Mouse (Mus musculus): Measurements from ENCODE around the gene Cryba1. TPM values are rescaled to one million over a fixed set of nuclear protein-coding genes. Genes with fewer than 3 reads are reported as not detected.

Gene Cryba1
- polyA plus RNA-seq, 1 experiment from 2014 or later = not detected

DNA sequence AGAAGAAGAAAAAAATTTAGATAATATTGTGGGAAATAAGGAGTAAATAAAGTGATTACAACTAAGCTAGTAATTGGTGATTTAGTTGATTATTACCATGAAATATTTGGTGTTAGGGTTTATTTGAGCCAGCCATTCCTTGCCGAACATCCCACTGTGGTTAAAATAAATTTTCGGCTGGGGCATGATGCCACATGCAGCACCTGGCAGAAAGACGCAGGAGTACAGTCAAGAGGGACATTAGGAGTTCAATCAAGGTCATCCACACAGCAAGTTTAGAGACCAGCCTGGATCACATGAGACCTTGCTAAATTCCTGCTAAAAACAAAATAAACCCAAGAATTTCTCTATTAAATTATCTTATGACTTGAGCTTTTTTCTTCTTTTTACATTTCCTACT is 16.0 kb downstream of the Cryba1 start:
- 61% methylated on average over 3 of the region's 3 CpGs for WGBS
- Histone ChIP-seq H3K9me3 (no peaks in the 10 kb centered on the region), H3K27ac (no peak overlapping the region), H3K4me3 (no peak overlapping the region), H3K4me2 (no peak overlapping the region), H3K27me3 (no peaks in the 10 kb centered on the region), H3K36me3 (peaks cover 26% of the 10 kb centered on the region), H3K4me1 (no peaks in the 10 kb centered on the region), H3K9ac (no peak overlapping the region)
- ATAC-seq (ENCODE audit: insufficient number of reproducible peaks, low FRiP score, low TSS enrichment, low read depth) = no peak

DNA sequence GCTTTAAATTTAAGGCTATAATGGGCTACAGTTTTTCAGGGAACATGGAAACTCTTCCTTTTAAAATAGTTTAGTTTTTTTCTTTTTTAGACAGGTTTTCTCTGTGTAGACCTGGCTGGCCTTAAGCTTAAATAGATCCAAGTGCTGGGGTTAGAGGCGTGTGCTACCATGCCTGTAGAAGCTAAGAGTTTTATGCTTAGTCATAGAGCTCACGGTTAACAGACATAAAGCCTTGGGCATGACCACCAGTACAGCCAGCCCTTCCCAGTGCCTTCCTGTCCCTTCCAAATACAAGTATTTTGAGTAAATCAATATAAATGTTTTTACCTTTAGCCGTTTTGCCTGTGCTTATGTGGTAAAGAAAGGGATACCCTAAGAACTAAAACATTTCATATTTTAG is 19.2 kb downstream of the Cryba1 start:
- Histone ChIP-seq H3K4me2 (no peak overlapping the region), H3K4me1 (no peaks in the 10 kb centered on the region), H3K9me3 (no peaks in the 10 kb centered on the region), H3K27ac (no peak overlapping the region), H3K4me3 (no peak overlapping the region), H3K36me3 (peaks cover 39% of the 10 kb centered on the region), H3K27me3 (no peaks in the 10 kb centered on the region), H3K9ac (no peak overlapping the region)
- ATAC-seq (ENCODE audit: insufficient number of reproducible peaks, low FRiP score, low TSS enrichment, low read depth) = no peak
- WGBS = 92% methylated on average over 3 of the region's 3 CpGs

DNA sequence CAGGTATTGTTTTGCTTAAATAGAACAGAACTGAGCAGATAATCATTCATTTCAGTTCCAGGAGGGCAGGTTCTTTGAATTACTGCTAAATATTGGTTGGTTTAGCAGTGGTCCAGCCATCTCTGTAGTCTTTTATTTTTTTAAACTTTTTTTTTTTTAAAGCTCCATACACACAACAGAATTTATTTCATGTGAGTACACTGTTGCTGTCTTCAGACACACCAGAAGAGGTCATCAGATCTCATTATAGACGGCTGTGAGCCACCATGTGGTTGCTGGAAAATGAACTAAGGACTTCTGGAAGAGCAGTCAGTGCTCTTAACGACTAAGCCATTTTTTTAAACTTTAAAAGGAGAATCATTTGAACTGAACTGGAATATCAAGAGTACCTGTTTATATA is 27.9 kb downstream of the Cryba1 start:
- 56% methylated on average over 2 of the region's 2 CpGs for WGBS
- ATAC-seq (ENCODE audit: insufficient number of reproducible peaks, low FRiP score, low TSS enrichment, low read depth) = no peak
- H3K27ac ChIP-seq = no peak overlapping the region
- peaks cover 46% of the 10 kb centered on the region for H3K36me3 ChIP-seq
- H3K9me3 ChIP-seq = no peaks in the 10 kb centered on the region
- no peaks in the 10 kb centered on the region for H3K27me3 ChIP-seq
- 0 out of 2 replicates have a peak, but pooled peaks cover 3% of the 10 kb centered on the region for H3K4me1 ChIP-seq
- H3K9ac ChIP-seq = no peak overlapping the region
- H3K4me2 ChIP-seq = no peak overlapping the region
- H3K4me3 ChIP-seq = no peak overlapping the region

DNA sequence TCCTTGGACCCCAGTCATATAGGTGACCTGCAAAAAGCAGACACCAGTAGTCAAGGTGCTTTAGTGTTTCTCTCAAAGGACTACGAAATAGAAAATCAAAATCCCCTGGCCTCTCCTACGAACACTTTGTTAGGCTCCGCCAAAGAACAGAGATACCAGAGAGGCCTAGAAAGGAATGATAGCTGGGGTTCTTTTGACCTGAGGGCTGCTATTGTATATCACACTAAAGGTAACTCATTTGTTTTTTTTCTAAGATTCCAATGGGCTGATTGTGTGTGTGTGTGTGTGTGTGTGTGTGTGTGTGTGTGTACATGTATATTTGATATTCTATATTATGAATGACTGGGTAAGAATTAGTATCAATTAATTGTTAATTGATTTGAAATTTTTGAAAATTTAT is 32.1 kb downstream of the Cryba1 start:
- no peak overlapping the region for H3K4me3 ChIP-seq
- ATAC-seq (ENCODE audit: insufficient number of reproducible peaks, low FRiP score, low TSS enrichment, low read depth) = no peak
- H3K27ac ChIP-seq = no peak overlapping the region
- 94% methylated on average over 3 of the region's 3 CpGs for WGBS
- no peak overlapping the region for H3K9ac ChIP-seq
- H3K4me1 ChIP-seq = peaks cover 8% of the 10 kb centered on the region
- peaks cover 43% of the 10 kb centered on the region for H3K36me3 ChIP-seq
- H3K9me3 ChIP-seq = no peaks in the 10 kb centered on the region
- no peaks in the 10 kb centered on the region for H3K27me3 ChIP-seq
- H3K4me2 ChIP-seq = no peak overlapping the region

DNA sequence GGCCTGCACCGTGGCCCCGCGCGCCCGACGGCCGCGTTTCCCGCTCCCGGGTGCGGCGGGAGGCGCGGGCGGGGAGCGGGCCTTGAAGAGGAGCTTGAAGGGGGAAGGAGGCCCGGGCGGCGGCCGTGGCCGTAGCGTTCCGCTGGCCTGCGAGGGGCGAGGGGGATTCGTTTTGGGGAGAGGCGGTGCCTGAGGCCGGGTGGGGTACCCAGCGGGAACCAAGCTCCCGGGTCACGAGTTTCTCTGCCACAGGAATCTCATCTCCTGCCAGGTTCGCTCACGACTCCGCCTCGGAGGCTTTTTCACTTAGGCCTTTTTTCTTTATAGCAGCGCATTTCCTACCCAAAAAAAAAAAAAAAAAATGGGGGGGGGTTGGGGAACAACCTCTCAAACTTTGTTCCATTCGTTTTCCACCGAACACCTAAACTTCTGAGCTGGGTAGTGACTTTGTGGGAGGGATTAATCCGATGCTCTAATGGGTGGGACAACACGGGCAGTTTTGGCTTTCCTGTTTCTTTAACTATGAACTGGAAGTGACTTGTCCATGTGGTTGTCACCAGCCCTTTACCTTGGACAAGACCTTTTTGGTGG is 37.4 kb downstream of the Cryba1 start:
- 1% methylated on average over 25 of the region's 40 CpGs for WGBS
- Histone ChIP-seq H3K9ac (peak overlapping the region; percentile 92), H3K27me3 (no peaks in the 10 kb centered on the region), H3K27ac (peak overlapping the region; percentile 99), H3K9me3 (no peaks in the 10 kb centered on the region), H3K4me2 (peak overlapping the region; percentile 46), H3K36me3 (peaks cover 17% of the 10 kb centered on the region), H3K4me3 (peak overlapping the region; percentile 88), H3K4me1 (peaks cover 6% of the 10 kb centered on the region)
- ATAC-seq (ENCODE audit: insufficient number of reproducible peaks, low FRiP score, low TSS enrichment, low read depth) = no peak

DNA sequence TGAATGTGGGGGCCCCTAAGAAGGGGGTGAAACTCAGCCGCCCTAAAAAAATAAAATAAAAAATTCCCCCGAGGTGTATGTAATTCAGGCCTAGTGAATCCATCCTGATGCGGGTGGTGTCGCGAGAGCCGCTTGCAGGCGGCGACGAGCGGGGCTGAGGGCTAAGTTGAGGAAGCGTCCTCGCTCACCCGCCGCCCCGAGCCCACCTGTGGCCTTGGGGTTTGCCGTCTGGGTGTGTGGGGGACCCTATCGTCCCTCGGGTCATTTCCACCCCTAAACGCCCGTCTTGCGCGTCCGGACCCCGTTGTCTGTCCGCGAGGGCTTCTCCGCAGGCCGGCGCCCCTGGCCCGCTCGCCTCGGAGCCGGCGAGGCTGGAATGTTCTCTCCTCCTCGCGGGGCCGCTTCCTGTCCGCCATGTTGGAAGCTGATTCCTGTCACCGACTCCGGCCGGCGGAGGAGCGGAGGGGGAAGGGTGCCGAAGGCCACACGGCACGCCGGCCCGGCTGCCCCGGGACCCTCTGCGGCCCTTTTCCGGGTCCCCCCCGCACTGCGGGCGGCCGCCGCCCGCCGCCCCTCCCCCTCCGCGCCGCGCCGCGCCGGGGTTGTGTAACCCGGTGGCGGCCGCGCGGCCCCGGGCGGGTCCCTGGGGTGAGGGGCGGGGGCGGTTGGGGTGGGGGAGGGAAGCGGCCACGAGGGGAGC is 38.1 kb downstream of the Cryba1 start:
- H3K4me2 ChIP-seq = peak overlapping the region; percentile 46
- peaks cover 5% of the 10 kb centered on the region for H3K4me1 ChIP-seq
- peak overlapping the region; percentile 99 for H3K27ac ChIP-seq
- H3K27me3 ChIP-seq = no peaks in the 10 kb centered on the region
- ATAC-seq (ENCODE audit: insufficient number of reproducible peaks, low FRiP score, low TSS enrichment, low read depth) = no peak
- no peaks in the 10 kb centered on the region for H3K9me3 ChIP-seq
- H3K4me3 ChIP-seq = peak overlapping the region; percentile 88
- WGBS = under 1% methylated on average over 55 of the region's 76 CpGs
- peak overlapping the region; percentile 92 for H3K9ac ChIP-seq
- H3K36me3 ChIP-seq = peaks cover 11% of the 10 kb centered on the region

DNA sequence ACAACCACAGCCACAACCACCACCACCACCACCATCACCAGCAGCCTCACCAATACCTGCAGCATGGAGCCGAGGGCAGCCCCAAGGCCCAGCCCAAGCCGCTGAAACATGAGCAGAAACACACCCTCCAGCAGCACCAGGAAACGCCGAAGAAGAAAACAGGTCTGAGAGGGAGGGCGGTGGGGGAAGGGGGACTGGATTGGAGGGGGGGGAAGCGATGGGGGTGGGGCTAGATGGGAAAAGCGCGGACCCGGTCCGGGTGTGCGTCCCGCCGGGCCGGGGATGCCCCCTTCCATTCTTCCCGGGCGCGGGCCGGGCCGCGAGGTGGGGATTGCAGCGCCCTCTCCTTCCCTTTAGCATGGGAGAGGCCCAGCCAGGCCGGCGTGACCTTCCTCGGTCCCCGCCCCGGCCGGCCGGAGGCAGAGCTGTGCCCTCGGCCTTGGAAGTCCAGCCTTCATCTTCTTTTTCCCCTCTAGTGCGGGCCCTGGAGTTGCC is 38.7 kb downstream of the Cryba1 start:
- peak overlapping the region; percentile 92 for H3K9ac ChIP-seq
- under 1% methylated on average over 30 of the region's 30 CpGs for WGBS
- H3K27ac ChIP-seq = peak overlapping the region; percentile 99
- H3K36me3 ChIP-seq = peaks cover 5% of the 10 kb centered on the region; the same call in 1 of the 2 replicates
- peaks cover 5% of the 10 kb centered on the region for H3K4me1 ChIP-seq
- peak overlapping the region; percentile 46 for H3K4me2 ChIP-seq
- peak overlapping the region; percentile 88 for H3K4me3 ChIP-seq
- no peaks in the 10 kb centered on the region for H3K27me3 ChIP-seq
- no peaks in the 10 kb centered on the region for H3K9me3 ChIP-seq
- ATAC-seq (ENCODE audit: insufficient number of reproducible peaks, low FRiP score, low TSS enrichment, low read depth) = peak; percentile 44; the same call in 1 of the 2 replicates

DNA sequence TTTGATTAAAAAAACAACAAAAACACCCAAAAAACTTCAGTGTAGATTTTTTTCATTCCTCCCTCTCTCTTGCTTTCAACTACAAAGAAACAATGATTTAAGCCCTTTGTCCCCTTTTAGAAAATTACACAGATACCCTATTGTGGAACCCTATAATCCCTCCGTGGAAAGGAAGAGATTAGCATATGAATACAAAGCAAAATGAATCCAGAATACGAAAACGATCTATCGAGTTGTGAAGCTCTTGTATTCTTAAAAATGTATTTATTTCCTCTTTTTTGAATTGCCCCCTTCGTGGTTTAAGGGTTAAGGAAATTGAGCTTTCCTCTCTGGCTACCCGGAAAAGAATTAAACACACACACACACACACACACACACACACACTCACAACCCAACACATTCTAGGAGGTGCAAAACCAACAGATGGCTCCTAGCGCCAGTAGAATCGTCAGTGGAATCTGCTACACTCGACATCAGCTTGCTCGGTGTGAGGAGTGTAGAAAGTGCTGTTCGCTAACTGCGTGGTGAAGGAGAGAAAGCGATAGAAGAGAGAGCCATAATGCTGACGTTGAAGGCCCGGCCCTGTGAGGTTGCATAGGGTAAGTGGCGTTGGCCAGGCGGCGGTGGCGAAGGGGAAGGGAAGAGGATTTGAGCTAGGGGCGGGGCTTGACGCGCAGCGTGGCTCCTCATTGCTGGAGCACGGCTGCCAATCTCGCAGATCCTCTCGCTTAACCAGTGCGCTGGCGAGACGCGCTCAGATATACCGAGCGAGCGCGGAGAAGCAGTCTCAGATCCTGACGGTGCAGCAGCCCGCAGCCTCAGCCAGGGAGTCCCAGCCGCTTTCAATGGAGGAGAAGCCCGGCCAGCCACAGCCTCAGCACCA is 39.5 kb downstream of the Cryba1 start, which contains the start of gene Nufip2:
Gene Nufip2, plus strand, starts transcription at position 773 of the 883 bp plus-strand sequence.
- no peaks in the 10 kb centered on the region for H3K36me3 ChIP-seq
- H3K9me3 ChIP-seq = no peaks in the 10 kb centered on the region
- H3K4me3 ChIP-seq = peak within 1 kb of the TSS; percentile 88
- H3K9ac ChIP-seq = peak within 1 kb of the TSS; percentile 92
- peak; percentile 97 for ATAC-seq (ENCODE audit: insufficient number of reproducible peaks, low FRiP score, low TSS enrichment, low read depth)
- H3K4me1 ChIP-seq = peaks cover 5% of the 10 kb centered on the region
- H3K4me2 ChIP-seq = peak within 1 kb of the TSS; percentile 46
- H3K27me3 ChIP-seq = no peaks in the 10 kb centered on the region
- WGBS = under 1% methylated on average over 37 of the region's 38 CpGs
- peak within 1 kb of the TSS; percentile 99 for H3K27ac ChIP-seq

DNA sequence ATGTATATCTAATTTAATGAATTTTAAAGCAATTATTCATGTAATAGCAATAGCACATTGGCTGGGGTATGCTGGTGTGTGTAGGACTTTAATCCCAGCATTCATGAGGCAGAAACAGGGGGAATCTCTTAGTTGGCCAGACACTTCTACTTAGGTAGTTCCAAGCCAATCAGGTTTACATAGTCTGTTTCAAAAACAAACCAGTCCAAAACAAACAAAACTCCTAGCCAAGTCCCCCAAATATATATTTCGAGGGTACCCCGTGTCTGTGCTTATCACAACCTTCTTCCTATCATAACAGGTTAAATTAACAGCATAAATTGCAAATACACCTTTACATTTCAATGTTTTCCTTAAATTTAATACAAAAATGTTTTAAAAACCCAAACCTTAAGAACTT is 40.2 kb downstream of the Cryba1 start:
- H3K27me3 ChIP-seq = no peaks in the 10 kb centered on the region
- H3K4me2 ChIP-seq = no peak overlapping the region
- peaks cover 5% of the 10 kb centered on the region for H3K4me1 ChIP-seq
- 71% methylated on average over 2 of the region's 2 CpGs for WGBS
- H3K4me3 ChIP-seq = no peak overlapping the region
- H3K27ac ChIP-seq = no peak overlapping the region
- no peaks in the 10 kb centered on the region for H3K9me3 ChIP-seq
- H3K36me3 ChIP-seq = no peaks in the 10 kb centered on the region
- H3K9ac ChIP-seq = no peak overlapping the region
- no peak for ATAC-seq (ENCODE audit: insufficient number of reproducible peaks, low FRiP score, low TSS enrichment, low read depth)

DNA sequence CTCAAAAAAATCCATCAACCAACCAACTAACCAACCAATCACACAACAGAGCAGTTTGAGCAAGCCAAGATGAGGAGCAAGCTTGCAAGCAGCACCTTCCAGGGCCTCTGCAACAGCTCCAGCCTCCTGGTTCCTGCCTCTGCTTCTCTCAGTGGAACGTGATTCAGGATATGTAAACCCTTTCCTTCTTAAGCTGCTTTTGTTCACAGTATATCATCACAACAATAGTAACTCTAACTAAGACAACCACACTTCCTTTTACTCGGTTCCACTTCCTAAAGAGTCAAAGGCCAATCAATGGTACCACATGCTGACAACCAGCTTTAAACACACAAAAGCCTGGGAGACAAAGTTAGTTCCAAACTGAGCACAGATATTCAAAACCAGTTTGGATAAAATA is 45.1 kb downstream of the Cryba1 start:
- no peak for ATAC-seq (ENCODE audit: insufficient number of reproducible peaks, low FRiP score, low TSS enrichment, low read depth)

DNA sequence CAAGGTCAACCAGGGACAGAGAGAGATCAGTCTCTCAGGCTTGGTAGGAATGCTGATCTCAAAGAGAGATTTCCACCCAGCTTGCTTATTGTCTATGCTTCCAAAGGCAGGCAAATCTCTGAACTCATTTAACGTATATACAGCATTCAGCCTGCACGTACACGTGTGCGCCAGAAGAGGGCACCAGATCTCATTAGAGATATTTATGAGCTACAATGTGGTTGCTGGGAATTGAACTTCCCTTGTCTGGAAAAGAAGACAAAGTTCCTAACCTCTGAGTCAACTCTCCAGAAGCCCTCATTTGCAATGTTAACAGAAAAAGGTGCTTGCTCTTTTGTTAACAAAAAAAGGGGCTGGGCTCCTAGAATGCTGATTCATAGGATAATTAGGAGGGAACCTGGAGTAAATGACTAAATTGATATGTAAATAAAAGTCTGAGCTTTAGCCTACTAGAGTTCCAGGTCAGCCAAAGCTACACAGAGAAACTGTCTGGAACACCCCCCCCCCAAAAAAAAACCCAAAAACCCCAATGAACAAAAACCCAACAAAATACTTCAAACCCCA is 51.6 kb downstream of the Cryba1 start:
- Histone ChIP-seq H3K4me1 (no peaks in the 10 kb centered on the region), H3K9ac (no peak overlapping the region), H3K4me2 (no peak overlapping the region), H3K27me3 (no peaks in the 10 kb centered on the region), H3K9me3 (no peaks in the 10 kb centered on the region), H3K36me3 (no peaks in the 10 kb centered on the region), H3K4me3 (no peak overlapping the region), H3K27ac (no peak overlapping the region)
- WGBS = 68% methylated on average over 4 of the region's 4 CpGs
- no peak for ATAC-seq (ENCODE audit: insufficient number of reproducible peaks, low FRiP score, low TSS enrichment, low read depth)

More for the DNA sequence above, 45.1 kb downstream of the Cryba1 start:
- Histone ChIP-seq H3K4me1 (no peaks in the 10 kb centered on the region), H3K4me3 (no peak overlapping the region), H3K9ac (no peak overlapping the region), H3K27me3 (no peaks in the 10 kb centered on the region), H3K4me2 (no peak overlapping the region), H3K36me3 (no peaks in the 10 kb centered on the region), H3K27ac (no peak overlapping the region), H3K9me3 (no peaks in the 10 kb centered on the region)
- 36% methylated on average over 2 of the region's 2 CpGs for WGBS
